Mouse (Mus musculus): ENCODE results near the gene Akap8l.

The Akap8l gene

GRCm38 (mm10) chr17:32350382-32350983 lies at the start of gene Akap8l:
TSS of gene Akap8l (minus strand) at chr17:32350607.
- DNase-seq (ENCODE audit: low spot score in 2 of 2): peak; percentile 92 to 94

DNA sequence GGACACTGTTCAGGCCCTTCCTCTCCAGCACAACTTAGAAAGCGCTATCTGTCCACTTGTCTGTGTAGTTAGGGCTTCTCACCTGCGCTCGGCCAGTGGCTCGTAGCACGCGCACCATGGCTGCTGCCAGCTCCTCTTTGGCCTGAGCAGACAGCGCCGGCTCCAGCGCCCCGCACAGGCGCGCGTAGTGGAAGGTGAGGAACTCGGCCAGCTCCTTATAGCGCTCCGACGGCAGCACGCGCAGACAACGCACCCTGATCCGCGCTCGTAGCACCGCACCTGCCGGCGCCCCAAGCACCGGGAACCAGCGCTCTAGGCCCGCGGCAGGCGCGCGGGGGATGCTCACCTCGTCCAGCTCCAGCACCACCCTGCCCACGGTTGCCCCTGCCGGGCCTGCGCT lies 45.9 kb upstream of the Akap8l start:
- DNase-seq (ENCODE audit: low spot score in 2 of 2): no peak

DNA sequence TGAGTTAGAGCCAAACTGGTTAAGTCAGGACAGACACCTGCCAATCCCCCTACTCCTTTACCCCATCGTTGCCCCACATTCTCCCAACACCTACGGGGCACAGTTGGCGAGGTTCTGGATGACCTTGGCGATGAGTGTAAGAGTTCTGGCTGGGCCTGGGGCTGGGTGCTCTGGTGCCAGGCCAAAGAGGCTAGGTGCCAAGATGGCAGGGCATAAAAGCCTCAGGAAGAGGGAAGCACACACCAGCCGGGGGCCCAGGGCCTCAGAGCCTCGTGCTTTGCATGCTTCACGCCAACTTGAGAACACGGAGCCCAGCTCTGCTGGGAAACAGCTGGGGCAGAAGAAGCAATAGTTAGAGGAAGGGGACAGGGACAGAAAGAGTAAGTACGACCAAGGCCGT lies 43.5 kb upstream of the Akap8l start:
- DNase-seq (ENCODE audit: low spot score in 2 of 2): peak in 1 of 2 experiments; percentile 11

DNA sequence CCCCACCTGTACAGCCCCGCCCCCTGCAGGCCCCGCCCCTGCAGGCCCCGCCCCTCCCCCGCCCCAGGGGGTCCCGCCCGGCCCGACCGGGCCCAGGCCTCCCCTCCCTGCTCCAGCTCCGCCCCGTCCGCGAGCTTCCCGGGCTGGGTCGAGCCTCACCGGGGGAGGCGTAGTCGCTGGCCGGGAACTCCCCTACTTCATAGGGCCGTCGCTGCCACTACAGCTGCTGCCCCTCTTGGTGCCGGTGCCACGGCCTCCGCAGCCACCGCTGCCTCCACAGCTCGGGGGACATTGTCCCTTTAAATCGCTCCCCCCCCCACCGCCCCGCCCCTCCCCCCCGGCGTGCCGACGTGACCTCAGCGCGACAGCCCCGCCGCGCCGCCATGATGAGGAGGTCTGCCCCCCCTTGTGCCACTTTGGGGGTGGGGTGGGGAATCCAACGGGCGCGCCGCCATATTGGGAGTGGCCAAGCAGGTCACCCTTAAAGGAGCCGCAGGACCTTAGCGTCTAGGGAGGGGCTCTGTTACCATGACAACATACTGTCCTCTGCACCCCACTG lies 38.8 kb upstream of the Akap8l start, which contains the start of gene Wiz:
Gene Wiz (minus strand): TSS at position 339 of the 559 bp plus-strand sequence.
- DNase-seq (ENCODE audit: low spot score in 2 of 2): peak; percentile 71 to 92

DNA sequence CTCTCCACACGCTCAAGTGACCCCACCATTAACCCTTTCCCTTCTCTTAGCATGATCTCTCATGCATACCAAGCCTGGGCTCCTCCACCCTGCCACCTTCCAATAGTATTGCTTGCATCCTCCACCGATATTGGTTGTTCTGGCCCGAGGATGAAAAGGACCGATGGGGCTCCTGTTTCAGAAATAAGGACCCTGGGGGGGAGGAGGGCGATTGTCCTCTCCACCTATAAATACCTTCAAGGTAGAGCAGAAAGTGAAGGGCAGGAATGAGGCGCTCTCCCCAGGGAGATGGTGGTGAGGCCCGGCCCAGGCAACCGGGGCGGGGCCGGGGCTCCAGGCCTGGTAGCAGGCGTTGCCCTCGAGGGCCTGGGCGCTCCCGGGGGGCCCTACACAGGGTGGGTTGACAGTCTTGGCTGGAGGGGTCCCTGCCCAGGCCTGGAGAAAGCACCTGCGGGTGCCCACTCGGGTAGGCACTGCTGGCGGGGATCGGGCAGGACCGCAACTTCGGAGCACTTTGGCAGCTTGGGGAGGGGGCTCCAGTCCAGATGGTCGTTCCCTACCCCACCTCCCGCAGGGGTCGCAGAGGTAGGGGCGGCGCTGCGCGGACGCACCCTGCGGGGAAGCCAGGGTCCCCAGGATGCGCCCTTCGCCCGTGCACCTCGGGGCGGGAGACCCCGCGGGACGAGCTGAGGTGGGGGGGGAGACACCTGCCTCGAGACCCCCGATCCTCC lies 38.1 kb upstream of the Akap8l start:
- DNase-seq (ENCODE audit: low spot score in 2 of 2): peak; percentile 47 to 58

DNA sequence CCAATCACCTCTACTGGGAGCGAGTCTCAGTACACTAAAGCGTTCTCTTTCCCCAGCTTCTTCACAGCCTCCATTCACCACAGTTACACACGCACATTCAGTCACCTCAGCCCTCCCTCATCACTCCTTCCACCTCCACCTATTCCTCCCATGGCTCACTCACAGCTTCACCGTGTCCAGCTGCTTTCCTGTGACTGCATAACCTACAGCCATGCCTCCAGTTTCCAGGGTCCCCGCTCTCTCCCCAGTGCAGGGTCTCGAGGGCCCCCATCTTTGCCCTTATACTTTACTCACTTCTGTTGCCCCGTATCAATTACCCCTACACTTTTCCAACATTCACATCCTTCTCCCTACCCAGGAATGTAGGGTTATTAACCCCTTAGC lies 37.6 kb upstream of the Akap8l start:
- DNase-seq (ENCODE audit: low spot score in 2 of 2): no peak

DNA sequence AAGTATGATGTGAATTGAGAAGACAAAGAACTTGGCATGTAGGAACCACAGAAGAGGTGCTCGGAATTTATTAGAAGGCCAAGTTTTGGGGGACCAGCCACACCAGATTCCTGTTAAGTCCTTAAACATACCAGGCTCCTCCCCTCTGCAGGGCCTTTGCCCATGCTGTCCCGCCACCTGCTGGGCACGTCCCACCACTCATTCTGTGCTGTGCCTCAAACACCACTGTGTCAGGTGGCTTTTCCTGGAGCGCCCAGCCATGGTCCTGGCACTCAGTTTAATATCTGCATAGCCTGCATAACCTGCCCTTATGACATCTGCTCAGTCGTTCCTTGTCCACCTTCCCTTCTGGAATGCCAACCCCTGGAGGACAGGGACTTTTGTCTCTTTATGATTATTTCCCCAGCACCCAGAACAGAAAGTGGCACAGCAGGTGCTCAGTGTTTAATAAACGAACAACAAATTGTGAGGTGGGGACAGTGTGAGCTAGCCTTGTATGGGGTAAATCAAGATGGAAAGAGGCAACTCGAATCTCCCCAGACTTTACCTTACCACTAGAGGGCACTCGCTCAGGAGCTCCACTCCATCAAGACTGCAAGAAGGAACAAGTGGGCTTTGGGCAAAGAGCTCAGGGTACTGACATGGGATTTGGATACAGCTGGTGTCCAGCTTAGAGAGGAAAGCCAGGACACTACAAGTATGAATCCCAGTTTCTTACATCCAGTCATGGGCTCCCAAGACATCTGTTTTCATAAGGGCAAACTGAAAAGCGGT lies 36.4 kb upstream of the Akap8l start:
- peak; percentile 34 to 64 for DNase-seq (ENCODE audit: low spot score in 2 of 2)

DNA sequence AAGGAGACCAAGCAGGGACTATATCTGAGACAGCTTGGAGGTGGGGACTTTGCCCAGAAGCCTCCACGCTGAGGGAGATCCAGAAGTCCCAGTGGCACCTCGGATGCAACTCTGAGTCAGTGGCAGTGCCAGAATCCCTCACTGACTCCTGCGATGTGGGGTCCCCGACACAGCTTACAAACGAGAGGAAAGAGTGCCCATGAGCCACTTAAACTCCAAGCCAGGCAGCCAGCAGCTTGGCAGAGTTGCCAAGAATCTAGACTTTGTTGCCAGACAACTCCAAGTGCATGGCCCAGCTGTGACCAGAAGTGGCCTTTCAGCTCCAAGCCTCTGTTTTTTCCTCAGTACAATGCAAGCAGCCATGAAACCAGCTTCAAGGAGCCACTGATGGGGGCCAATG lies 33.3 kb upstream of the Akap8l start:
- no peak for DNase-seq (ENCODE audit: low spot score in 2 of 2)

- no peak for DNase-seq (ENCODE audit: low spot score in 2 of 2)
Observed at GRCm38 (mm10) chr17:32382576-32382975, 32.2 kb upstream of the Akap8l start.

DNA sequence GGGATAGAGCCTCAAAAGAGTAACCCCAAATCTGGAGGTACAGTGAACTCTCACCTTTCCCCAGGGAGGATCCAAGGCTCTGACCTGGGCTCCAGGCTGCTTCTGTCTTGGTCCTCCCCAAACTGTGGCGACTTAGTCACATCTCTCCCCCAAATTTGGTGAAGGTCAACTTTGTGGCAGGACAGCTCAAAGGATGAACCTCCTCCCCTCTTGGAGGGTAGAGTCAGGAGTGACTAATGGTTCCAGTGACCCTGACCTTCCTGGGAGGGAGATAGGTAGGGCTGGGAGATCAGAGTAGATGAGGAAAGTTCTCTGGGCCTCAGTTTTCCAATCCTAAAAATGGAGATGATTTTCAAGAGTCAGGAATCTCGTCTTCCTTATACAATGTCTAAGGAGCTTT lies 28.4 kb upstream of the Akap8l start:
- DNase-seq (ENCODE audit: low spot score in 2 of 2): no peak

GRCm38 (mm10) chr17:32377137-32377536 lies 26.7 kb upstream of the Akap8l start:
- DNase-seq (ENCODE audit: low spot score in 2 of 2): peak in 1 of 2 experiments; percentile 32

- no peak for DNase-seq (ENCODE audit: low spot score in 2 of 2)
Observed at GRCm38 (mm10) chr17:32376475-32376874, 26.1 kb upstream of the Akap8l start.

- DNase-seq (ENCODE audit: low spot score in 2 of 2): no peak
Observed at GRCm38 (mm10) chr17:32368991-32369578, 18.7 kb upstream of the Akap8l start.

GRCm38 (mm10) chr17:32367706-32368105 lies 17.3 kb upstream of the Akap8l start:
- no peak for DNase-seq (ENCODE audit: low spot score in 2 of 2)

DNA sequence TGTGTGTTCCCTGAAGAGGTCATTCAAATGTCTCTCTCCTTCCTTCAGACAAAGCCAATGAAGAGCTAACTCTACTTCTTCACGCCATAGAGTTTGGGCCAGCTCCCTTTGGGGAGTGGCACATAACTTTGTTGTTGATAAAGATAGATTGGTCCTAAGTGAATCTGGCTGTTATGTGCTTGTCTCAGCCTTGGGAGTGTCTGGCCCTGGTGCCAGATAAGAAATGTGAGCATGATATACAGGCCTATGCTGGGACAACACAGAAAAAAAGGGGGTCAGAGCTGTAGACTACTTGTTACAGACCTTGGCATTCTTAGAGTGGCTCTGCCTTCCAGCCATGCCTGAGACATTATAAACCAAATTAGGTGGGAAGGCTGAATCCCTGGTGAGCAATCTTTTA lies 14.9 kb upstream of the Akap8l start:
- DNase-seq (ENCODE audit: low spot score in 2 of 2): no peak

DNA sequence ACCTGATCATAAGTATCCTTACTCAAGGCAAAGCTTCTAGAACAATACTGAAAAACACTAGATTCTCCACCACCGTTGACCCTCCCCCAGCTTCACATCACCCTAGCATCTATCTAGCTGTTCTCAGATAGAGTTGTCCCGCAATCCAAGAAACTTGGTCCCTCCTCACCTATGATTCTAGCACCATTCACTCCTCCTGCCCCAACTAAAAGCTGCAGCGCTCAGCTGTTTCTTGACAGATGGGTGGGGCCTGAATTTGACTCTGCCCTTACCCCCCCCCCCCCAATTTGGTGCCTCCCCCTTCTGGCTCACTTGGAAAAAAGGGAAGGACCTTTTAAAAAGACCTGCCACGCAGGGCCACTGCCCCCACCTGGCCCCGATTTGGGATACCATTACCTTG lies 14.4 kb upstream of the Akap8l start:
- DNase-seq (ENCODE audit: low spot score in 2 of 2): no peak

DNA sequence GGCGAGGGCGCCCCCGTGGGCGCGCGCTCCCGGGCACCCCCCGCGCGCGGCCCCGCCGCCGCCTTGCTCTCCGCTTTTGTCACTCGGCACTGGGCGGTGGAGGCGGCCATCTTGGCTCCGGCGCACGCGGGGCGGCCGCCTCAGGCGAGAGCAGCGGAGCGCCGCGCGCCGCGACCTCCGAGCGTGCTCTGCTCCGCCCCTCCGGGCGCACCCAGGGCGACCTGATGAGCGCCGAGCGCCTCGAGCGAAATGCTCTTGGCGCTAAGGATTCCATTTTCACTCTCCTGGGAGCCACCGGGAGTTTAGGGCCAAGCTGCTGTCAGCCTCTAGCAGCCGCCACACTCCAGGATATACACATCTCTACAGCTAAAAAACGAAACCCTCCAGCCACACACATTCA lies 13.9 kb upstream of the Akap8l start:
- peak; percentile 83 to 93 for DNase-seq (ENCODE audit: low spot score in 2 of 2)

DNA sequence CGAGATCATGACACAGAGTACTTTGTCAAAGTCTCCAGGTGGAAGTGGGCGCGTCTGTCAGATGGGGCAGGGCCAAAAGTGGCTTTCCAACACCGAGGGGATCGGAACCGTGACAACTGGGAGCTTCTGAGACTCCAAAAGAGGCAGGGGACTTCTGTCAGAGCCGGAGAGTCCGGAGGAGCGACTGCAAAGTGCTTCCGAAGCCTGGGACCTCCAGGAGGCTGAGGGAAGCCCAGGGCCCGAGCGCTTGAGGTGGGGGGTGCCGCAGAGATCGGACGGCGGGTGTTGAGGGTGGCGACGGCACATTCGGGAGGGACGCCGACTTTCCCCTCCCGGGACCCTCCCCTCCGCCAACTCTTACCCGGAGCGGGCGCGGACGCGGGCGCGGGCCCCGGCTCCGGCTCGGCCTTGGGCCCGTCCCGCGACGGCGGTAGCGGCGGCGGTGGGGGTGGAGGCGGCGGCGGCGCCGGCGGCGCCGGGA lies 13.5 kb upstream of the Akap8l start:
- DNase-seq (ENCODE audit: low spot score in 2 of 2): peak; percentile 40 to 53

DNA sequence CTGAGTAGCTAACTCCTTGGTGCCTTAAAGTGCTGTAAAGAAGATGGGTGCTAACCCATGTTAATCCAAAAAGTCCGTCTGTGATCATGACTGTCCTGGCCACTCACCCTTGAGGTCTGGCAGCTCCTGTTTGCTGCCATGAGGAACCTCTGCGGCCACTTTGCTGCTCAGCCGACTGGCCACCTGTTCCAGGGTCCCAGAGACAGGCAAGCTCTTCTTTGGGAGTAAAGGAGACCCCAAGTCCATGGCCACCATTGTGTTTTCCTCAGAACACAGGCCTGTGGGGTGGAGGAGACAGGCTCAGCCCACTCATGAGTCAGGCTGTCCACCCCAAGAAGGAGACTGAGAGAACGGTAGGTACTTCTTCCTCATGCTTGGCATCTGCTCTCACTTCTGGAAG lies 12.3 kb upstream of the Akap8l start:
- DNase-seq (ENCODE audit: low spot score in 2 of 2): no peak

DNA sequence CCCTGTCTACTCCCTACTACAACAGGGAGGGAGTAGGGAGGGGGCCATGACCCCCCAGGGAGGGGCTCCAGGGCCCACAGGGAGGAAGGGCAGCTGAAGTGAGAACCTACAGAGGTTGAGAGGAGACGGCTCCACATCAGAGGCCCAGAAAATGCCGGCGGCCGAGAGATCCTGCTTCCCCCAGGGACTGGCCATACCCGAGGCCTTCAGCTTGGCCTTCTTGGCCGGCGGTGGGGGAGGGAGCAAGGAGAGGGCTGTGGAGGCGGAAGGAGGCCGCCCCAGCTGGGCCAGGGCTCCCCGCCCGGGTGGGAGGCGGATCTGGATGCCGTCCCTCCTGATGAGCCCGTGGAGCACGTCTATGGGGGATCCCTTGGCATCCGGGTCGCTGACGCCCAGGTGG lies 9.5 kb upstream of the Akap8l start:
- DNase-seq (ENCODE audit: low spot score in 2 of 2): no peak

DNA sequence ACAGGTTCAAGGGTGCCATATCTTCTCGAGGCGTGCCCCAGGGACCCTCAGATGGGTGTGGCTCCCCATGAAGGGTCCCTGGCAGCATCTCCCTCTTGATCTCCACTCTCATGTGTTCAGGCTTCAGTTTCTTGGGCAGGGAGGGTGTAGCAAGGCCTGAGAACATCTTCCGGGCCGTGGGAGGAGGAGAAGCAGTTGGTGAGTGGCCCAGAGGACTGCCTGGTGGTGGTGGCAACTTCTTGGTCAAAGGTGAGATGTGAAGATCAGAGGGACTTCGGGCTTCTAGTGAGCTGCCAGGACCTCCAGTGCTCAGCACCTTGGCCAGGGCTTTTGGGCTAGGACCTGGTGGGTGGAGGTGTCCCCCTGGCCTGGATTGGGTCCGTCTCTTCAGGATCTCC lies 8.5 kb upstream of the Akap8l start:
- no peak for DNase-seq (ENCODE audit: low spot score in 2 of 2)
